Comparison of ENCODE assay signal across 23 mouse cellular contexts in genomic region chr10:122958699-122959098, GRCm38 (mm10).
A peak's percentile ranks its signal among the peaks of the same experiment; 100 is the strongest.
DNase-seq lines count a peak whose midpoint lies in the region; ATAC-seq lines count a peak whose summit lies in the region.
"Had no signal": no experiment of that assay in that cellular context is flagged by ENCODE, and none has a peak within 500 bp of the region (broad histone marks: within the 10 kb centered on the region; RNA-seq: fewer than 3 reads in every experiment).

No protein-coding gene starts in this region.

- 0 out of 2 replicates have a peak, but pooled peaks have one; percentile 22 for ATAC-seq in heart, embryonic 11.5 days (replicated peaks; ENCODE audit: insufficient number of reproducible peaks, low FRiP score, low TSS enrichment)
- ATAC-seq: activated CD4-positive, CD25-positive, alpha-beta regulatory T cell, adult 4 months; CD4-positive, CD25-positive, alpha-beta regulatory T cell, adult 4 months; forebrain, embryonic 14.5 days; forebrain, embryonic 16.5 days; Patski had no signal

- H3K4me2 ChIP-seq in heart, embryonic 11.5 days = no peak overlapping the region
- H3K4me2 ChIP-seq: embryonic facial prominence, embryonic 12.5 days; forebrain, embryonic 12.5 days had no signal

- no peak overlapping the region for H3K9ac ChIP-seq in heart, embryonic 11.5 days (ENCODE audit: low read depth, low read length)
- H3K9ac ChIP-seq: embryonic facial prominence, embryonic 12.5 days; forebrain, embryonic 12.5 days had no signal

- intact Hi-C loops in heart, postnatal 10 days (cut with DNase I) = no loop called here

- no peaks in the 10 kb centered on the region for H3K36me3 ChIP-seq in heart, embryonic 11.5 days (ENCODE audit: control insufficient read depth, insufficient read depth, low read length)
- no peaks in the 10 kb centered on the region for H3K36me3 ChIP-seq in embryonic facial prominence, embryonic 10.5 days (replicated peaks)
- H3K36me3 ChIP-seq in forebrain, embryonic 10.5 days (replicated peaks) = no peaks in the 10 kb centered on the region
- H3K36me3 ChIP-seq: embryonic facial prominence, embryonic 12.5 days; forebrain, embryonic 12.5 days; G1E had no signal

- no peak overlapping the region for H3K27ac ChIP-seq in heart, embryonic 11.5 days (ENCODE audit: low read depth, low read length)
- H3K27ac ChIP-seq in embryonic facial prominence, embryonic 10.5 days (replicated peaks) = 0 out of 2 replicates have a peak overlapping the region, but pooled peaks have one; percentile 2
- no peak overlapping the region for H3K27ac ChIP-seq in forebrain, embryonic 10.5 days
- H3K27ac ChIP-seq: embryonic facial prominence, embryonic 12.5 days; forebrain, embryonic 12.5 days had no signal

- no peaks in the 10 kb centered on the region; the same call in 1 of the 2 replicates for H3K4me1 ChIP-seq in heart, embryonic 11.5 days (ENCODE audit: control insufficient read depth, insufficient read depth, low read length)
- H3K4me1 ChIP-seq in embryonic facial prominence, embryonic 10.5 days = peaks cover 26% of the 10 kb centered on the region
- peaks cover 21% of the 10 kb centered on the region for H3K4me1 ChIP-seq in forebrain, embryonic 10.5 days

- H3K27me3 ChIP-seq in heart, embryonic 11.5 days (ENCODE audit: control insufficient read depth, insufficient read depth, low read length) = no peaks in the 10 kb centered on the region
- H3K27me3 ChIP-seq in embryonic facial prominence, embryonic 10.5 days (replicated peaks; ENCODE audit: low read depth, poor library complexity, severe bottlenecking) = peaks cover 16% of the 10 kb centered on the region
- peaks cover 19% of the 10 kb centered on the region for H3K27me3 ChIP-seq in forebrain, embryonic 10.5 days (ENCODE audit: poor library complexity, severe bottlenecking)
- H3K27me3 ChIP-seq: embryonic facial prominence, embryonic 12.5 days; Patski had no signal

- no peak overlapping the region for H3K4me3 ChIP-seq in heart, embryonic 11.5 days (ENCODE audit: low read depth, low read length)
- H3K4me3 ChIP-seq in embryonic facial prominence, embryonic 10.5 days = no peak overlapping the region
- H3K4me3 ChIP-seq in forebrain, embryonic 10.5 days = no peak overlapping the region
- H3K4me3 ChIP-seq: embryonic facial prominence, embryonic 12.5 days; forebrain, embryonic 12.5 days had no signal

- H3K9me3 ChIP-seq in heart, embryonic 11.5 days (replicated peaks; ENCODE audit: control insufficient read depth, low read length) = no peaks in the 10 kb centered on the region
- H3K9me3 ChIP-seq in embryonic facial prominence, embryonic 10.5 days = no peaks in the 10 kb centered on the region
- peaks cover 7% of the 10 kb centered on the region for H3K9me3 ChIP-seq in forebrain, embryonic 10.5 days
- H3K9me3 ChIP-seq: embryonic facial prominence, embryonic 12.5 days; forebrain, embryonic 12.5 days had no signal

- DNase-seq in heart, postnatal 10 days = no peak
- DNase-seq in embryonic facial prominence, embryonic 10.5 days (ENCODE audit: low spot score) = no peak
- DNase-seq in forebrain, embryonic 10.5 days (ENCODE audit: extremely low spot score, low spot score) = no peak
- DNase-seq in cerebellum, adult 18-20 months = no peak
- DNase-seq: adrenal gland, adult 8-10 months; adrenal gland, postnatal 14 days; adrenal gland, postnatal 36 days; B cell, adult 2 months; cerebellum, adult 11-12 months; cerebellum, adult 8-10 months; cerebellum, adult 9-11 months; cerebellum, postnatal 14 days; cerebellum, postnatal 36 days; embryo, embryonic 11 days had no signal

- WGBS in heart, embryonic 11.5 days (ENCODE audit: insufficient replicate concordance) = 83% methylated on average over 5 of the region's 5 CpGs
- 82% methylated on average over 5 of the region's 5 CpGs for WGBS in embryonic facial prominence, embryonic 10.5 days
- 92% methylated on average over 5 of the region's 5 CpGs for WGBS in forebrain, embryonic 10.5 days
